Mouse (Mus musculus) midbrain, embryonic 11.5 days (tissue): ENCODE measurements at regions not wholly inside any gene's neighbourhood (a gene's known extent, or its start where the extent isn't known, plus 50 kb on each side); places are given as distances from the start of the nearest gene placed in this dataset.

Source experiments
- ATAC-seq: fragments of 200-750 bp; cut with Nextera tagmentation; 2 replicates; pipeline ENCODE4 v1.8.0; 2017; ENCODE audit warnings: moderate TSS enrichment, moderate library complexity; ENCODE audit not compliant: low FRiP score
- DNase-seq: peaks from one replicate; pipeline ENCODE4 v3.0.0; 2015; ENCODE audit warnings: low spot score; ENCODE audit errors: missing footprints
- H3K27ac ChIP-seq: fragments of 300-500 bp; sonication (generic); 2 replicates; pipeline ENCODE4 v1.5.1; 2014; ENCODE audit warnings: low read depth, low read length
- H3K27me3 ChIP-seq: fragments of 300-500 bp; sonication (generic); 2 replicates; pipeline ENCODE4 v1.6.1; 2014; ENCODE audit warnings: mild to moderate bottlenecking, low read length, moderate library complexity, mixed read lengths; ENCODE audit not compliant: control insufficient read depth, insufficient read depth
- H3K36me3 ChIP-seq: fragments of 300-500 bp; sonication (generic); 2 replicates; pipeline ENCODE4 v1.6.1; 2014; ENCODE audit warnings: mild to moderate bottlenecking, low read length, moderate library complexity, mixed read lengths; ENCODE audit not compliant: control insufficient read depth, insufficient read depth
- H3K4me1 ChIP-seq: fragments of 300-500 bp; sonication (generic); 2 replicates; pipeline ENCODE4 v1.6.1; 2014; ENCODE audit warnings: low read length; ENCODE audit not compliant: control insufficient read depth, insufficient read depth
- H3K4me2 ChIP-seq: fragments of 300-500 bp; sonication (generic); 2 replicates; pipeline ENCODE4 v1.6.1; 2014; ENCODE audit warnings: mild to moderate bottlenecking, moderate library complexity
- H3K4me3 ChIP-seq: fragments of 300-500 bp; sonication (generic); 2 replicates; pipeline ENCODE4 v1.5.1; 2014; ENCODE audit warnings: low read depth, low read length
- H3K9ac ChIP-seq: fragments of 300-500 bp; sonication (generic); 2 replicates; pipeline ENCODE4 v1.6.1; 2014; ENCODE audit warnings: low read length
- H3K9me3 ChIP-seq: fragments of 300-500 bp; sonication (generic); 2 replicates; pipeline ENCODE4 v1.6.1; 2016; ENCODE audit warnings: low read length; ENCODE audit not compliant: control insufficient read depth
- WGBS: fragments of 180-500 bp; shearing (Covaris S2); extraction: QIAGEN DNeasy Blood & Tissue Kit; methylation state at CpG from one replicate; pipeline ENCODE4 v1.1.7; 2014; 5-methylcytosine and 5-hydroxymethylcytosine counted together

- Histone ChIP-seq H3K27ac (no peak overlapping the region), H3K4me2 (no peak overlapping the region), H3K9ac (no peak overlapping the region), H3K4me1 (no peaks in the 10 kb centered on the region), H3K4me3 (no peak overlapping the region), H3K9me3 (no peaks in the 10 kb centered on the region), H3K36me3 (no peaks in the 10 kb centered on the region), H3K27me3 (no peaks in the 10 kb centered on the region)
- no peak for DNase-seq
- 52% methylated on average over 1 of the region's 1 CpGs for WGBS
- no peak for ATAC-seq
Observed at GRCm38 (mm10) chr1:73394466-73394865, 378.8 kb upstream of the Tnp1 start.

GRCm38 (mm10) chr1:73392077-73392476 lies 376.4 kb upstream of the Tnp1 start:
- Histone ChIP-seq H3K27me3 (no peaks in the 10 kb centered on the region), H3K4me3 (no peak overlapping the region), H3K4me2 (no peak overlapping the region), H3K9ac (no peak overlapping the region), H3K36me3 (no peaks in the 10 kb centered on the region), H3K9me3 (no peaks in the 10 kb centered on the region), H3K4me1 (no peaks in the 10 kb centered on the region), H3K27ac (no peak overlapping the region)
- DNase-seq (no peak), ATAC-seq (no peak)
- 71% methylated on average over 10 of the region's 10 CpGs for WGBS

DNA sequence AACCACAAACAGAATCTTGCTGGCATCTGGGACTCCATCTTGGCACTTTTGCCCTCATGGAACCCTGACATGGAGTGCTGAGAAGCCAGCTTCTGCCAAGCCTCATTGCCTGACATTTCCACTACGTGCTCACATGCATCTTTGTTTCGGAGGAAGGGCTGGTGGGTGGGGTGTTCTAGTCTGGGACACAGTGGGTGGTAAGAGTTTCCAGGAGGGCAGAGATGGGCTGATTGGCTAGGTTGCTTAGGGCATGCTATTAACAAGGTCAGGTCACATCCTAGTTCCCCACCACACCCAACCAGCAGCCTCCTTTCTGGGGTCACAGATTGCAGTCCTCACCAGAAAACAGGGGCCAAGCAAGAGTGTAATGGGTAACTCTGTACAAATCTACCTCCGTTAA lies 374.3 kb upstream of the Tnp1 start:
- Histone ChIP-seq H3K4me3 (no peak overlapping the region), H3K36me3 (no peaks in the 10 kb centered on the region), H3K9me3 (no peaks in the 10 kb centered on the region), H3K4me1 (no peaks in the 10 kb centered on the region), H3K4me2 (no peak overlapping the region), H3K27me3 (no peaks in the 10 kb centered on the region), H3K27ac (no peak overlapping the region), H3K9ac (no peak overlapping the region)
- no peak for DNase-seq
- ATAC-seq = no peak
- WGBS = 68% methylated on average over 3 of the region's 3 CpGs

- Histone ChIP-seq H3K27ac (no peak overlapping the region), H3K4me1 (no peaks in the 10 kb centered on the region), H3K4me3 (no peak overlapping the region), H3K4me2 (no peak overlapping the region), H3K27me3 (no peaks in the 10 kb centered on the region), H3K36me3 (no peaks in the 10 kb centered on the region), H3K9me3 (no peaks in the 10 kb centered on the region), H3K9ac (no peak overlapping the region)
- ATAC-seq = no peak
- no peak for DNase-seq
- 97% methylated on average over 3 of the region's 3 CpGs for WGBS
Observed at GRCm38 (mm10) chr1:73389174-73389573, 373.5 kb upstream of the Tnp1 start.

- Histone ChIP-seq H3K36me3 (no peaks in the 10 kb centered on the region), H3K4me1 (no peaks in the 10 kb centered on the region), H3K9me3 (no peaks in the 10 kb centered on the region), H3K27ac (no peak overlapping the region), H3K9ac (no peak overlapping the region), H3K4me3 (no peak overlapping the region), H3K27me3 (no peaks in the 10 kb centered on the region), H3K4me2 (no peak overlapping the region)
- ATAC-seq = no peak
- DNase-seq = no peak
- WGBS = 89% methylated on average over 9 of the region's 9 CpGs
Observed at GRCm38 (mm10) chr1:73381578-73381977, 365.9 kb upstream of the Tnp1 start.

GRCm38 (mm10) chr1:73374531-73375375 lies 359.0 kb upstream of the Tnp1 start:
- Histone ChIP-seq H3K36me3 (no peaks in the 10 kb centered on the region), H3K4me2 (no peak overlapping the region), H3K4me1 (no peaks in the 10 kb centered on the region), H3K9ac (no peak overlapping the region), H3K27me3 (no peaks in the 10 kb centered on the region), H3K9me3 (no peaks in the 10 kb centered on the region), H3K4me3 (no peak overlapping the region), H3K27ac (no peak overlapping the region)
- DNase-seq (no peak), ATAC-seq (no peak)
- 89% methylated on average over 7 of the region's 7 CpGs for WGBS

DNA sequence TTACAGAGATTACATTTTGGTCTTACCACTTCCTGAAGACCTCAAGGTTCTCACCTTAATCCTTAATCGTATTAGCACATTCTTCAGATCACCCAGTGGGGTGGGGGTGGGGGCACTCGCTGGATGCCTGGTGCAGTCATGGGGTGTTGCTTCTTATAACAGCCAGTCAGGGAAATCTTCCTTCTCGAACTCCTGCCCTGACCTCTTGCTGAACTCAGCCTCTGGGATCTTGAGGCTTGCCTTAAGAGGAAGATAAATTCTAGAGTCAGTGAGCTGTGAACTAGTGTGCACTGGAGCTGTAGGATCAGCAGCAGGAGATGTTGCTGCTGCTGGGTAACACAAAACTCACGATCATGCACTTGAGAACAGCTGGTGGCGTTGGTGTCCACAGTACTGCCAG lies 352.5 kb upstream of the Tnp1 start:
- peaks cover 15% of the 10 kb centered on the region for H3K4me1 ChIP-seq
- no peak for DNase-seq
- 62% methylated on average over 5 of the region's 5 CpGs for WGBS
- no peak overlapping the region for H3K27ac ChIP-seq
- H3K9ac ChIP-seq = no peak overlapping the region
- ATAC-seq = no peak
- H3K36me3 ChIP-seq = no peaks in the 10 kb centered on the region
- no peak overlapping the region for H3K4me2 ChIP-seq
- H3K27me3 ChIP-seq = no peaks in the 10 kb centered on the region
- H3K9me3 ChIP-seq = no peaks in the 10 kb centered on the region
- H3K4me3 ChIP-seq = no peak overlapping the region

DNA sequence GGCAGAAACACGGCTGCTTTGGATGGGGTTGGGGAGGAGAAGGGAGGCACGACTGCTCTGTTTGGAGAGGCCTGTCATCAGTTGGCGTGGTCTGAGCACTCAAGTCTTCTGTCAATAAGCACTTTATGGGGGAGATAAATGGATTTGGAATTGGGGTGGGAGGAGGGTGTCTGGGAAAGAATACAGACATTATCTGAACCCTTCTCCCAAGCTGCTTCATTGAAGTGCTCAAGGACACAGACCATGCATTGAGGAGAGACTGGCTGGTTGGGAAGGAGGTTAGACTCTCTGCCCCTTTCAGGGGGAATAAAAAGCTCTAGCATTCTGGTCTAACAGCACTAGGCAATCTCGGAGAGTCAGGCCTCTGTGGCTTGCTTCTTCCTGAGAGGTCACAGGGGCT lies 350.1 kb upstream of the Tnp1 start:
- Histone ChIP-seq H3K4me1 (peaks cover 18% of the 10 kb centered on the region), H3K4me2 (no peak overlapping the region), H3K27me3 (no peaks in the 10 kb centered on the region), H3K4me3 (no peak overlapping the region), H3K9me3 (no peaks in the 10 kb centered on the region), H3K27ac (no peak overlapping the region), H3K9ac (no peak overlapping the region), H3K36me3 (no peaks in the 10 kb centered on the region)
- peak; percentile 72; the same call in 1 of the 2 replicates for ATAC-seq
- no peak for DNase-seq
- 44% methylated on average over 4 of the region's 4 CpGs for WGBS

DNA sequence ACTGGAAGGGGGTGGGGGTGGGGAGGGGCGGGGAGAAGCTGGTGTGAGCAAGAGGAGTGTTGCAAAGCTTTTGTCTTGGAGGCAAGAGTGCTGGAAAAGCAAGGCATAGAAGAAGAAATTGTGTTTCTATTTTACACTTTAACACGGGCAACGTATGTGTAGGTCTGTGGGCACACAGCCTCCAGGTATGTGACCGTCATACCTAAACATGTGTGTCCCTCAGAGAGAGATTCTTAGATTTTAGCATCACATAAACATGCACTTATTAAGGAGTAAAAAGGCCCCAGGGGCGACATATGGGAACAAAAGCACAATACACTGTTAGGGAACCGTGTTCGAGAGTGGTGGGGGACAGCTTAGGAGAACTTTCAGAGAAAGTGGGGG lies 348.6 kb upstream of the Tnp1 start:
- ATAC-seq = 0 out of 2 replicates have a peak, but pooled peaks have one; percentile 4

More for the DNA sequence above, 348.6 kb upstream of the Tnp1 start:
- Histone ChIP-seq H3K27ac (peak overlapping the region; percentile 12; the same call in 1 of the 2 replicates), H3K4me1 (peaks cover 18% of the 10 kb centered on the region), H3K4me2 (no peak overlapping the region), H3K4me3 (no peak overlapping the region), H3K9ac (no peak overlapping the region), H3K36me3 (no peaks in the 10 kb centered on the region), H3K9me3 (no peaks in the 10 kb centered on the region), H3K27me3 (no peaks in the 10 kb centered on the region)
- peak; percentile 88 for DNase-seq
- 60% methylated on average over 7 of the region's 7 CpGs for WGBS
